In the genomic region with DNA sequence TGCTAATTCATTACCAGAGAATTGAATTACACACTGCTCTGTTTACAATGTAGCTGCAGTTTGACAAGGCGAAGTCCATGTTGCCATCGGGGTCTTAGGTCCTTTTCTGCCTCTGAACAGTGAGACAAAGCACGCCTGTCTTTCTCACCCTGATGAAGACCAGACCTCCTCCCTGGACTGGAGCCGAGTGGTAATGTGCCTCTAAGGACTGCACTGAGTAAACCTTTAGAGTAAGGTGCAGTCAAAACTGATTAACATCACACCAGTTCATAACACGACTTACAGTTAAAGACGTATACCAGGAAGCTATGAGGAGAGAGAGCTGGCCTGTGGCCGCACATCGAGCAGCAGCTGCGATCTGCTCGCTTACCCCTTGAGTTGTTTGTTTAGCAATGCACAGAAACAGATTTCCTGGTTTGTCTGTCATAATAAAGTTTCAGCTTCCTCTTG, we compare ENCODE assay signal across 10 mouse cellular contexts.
DNase-seq lines count a peak whose midpoint lies in the region; ATAC-seq and TF ChIP-seq lines count a peak whose summit lies in the region.
"Had no signal": no experiment of that assay in that cellular context is flagged by ENCODE, and none has a peak within 500 bp of the region (broad histone marks: within the 10 kb centered on the region; RNA-seq: fewer than 3 reads in every experiment).

No protein-coding gene starts in this region.

- H3K4me3 ChIP-seq in hindbrain, postnatal 0 days (ENCODE audit: low read length), result no peak overlapping the region
- H3K4me3 ChIP-seq in hindbrain, embryonic 11.5 days (ENCODE audit: low read depth, low read length), result no peak overlapping the region

- H3K9me3 ChIP-seq in hindbrain, postnatal 0 days (ENCODE audit: low read length), result no peaks in the 10 kb centered on the region
- no peaks in the 10 kb centered on the region for H3K9me3 ChIP-seq in hindbrain, embryonic 11.5 days (ENCODE audit: control insufficient read depth, low read length)

- no peak overlapping the region for H3K27ac ChIP-seq in hindbrain, postnatal 0 days
- H3K27ac ChIP-seq in hindbrain, embryonic 11.5 days (ENCODE audit: low read depth, low read length), result no peak overlapping the region
- H3K27ac ChIP-seq: macrophage had no signal

- 57% methylated on average over 10 of the region's 10 CpGs for WGBS in hindbrain, postnatal 0 days
- WGBS in hindbrain, embryonic 11.5 days, result 62% methylated on average over 10 of the region's 10 CpGs

- no peak for TF ChIP-seq CTCF in hindbrain, postnatal 0 days (IDR thresholded peaks at IDR 0.05; ENCODE audit: low read depth)

- H3K27me3 ChIP-seq in hindbrain, postnatal 0 days (ENCODE audit: insufficient read depth, low read length), result no peaks in the 10 kb centered on the region
- no peaks in the 10 kb centered on the region for H3K27me3 ChIP-seq in hindbrain, embryonic 11.5 days (ENCODE audit: control insufficient read depth, insufficient read depth, low read length)

- no peak for ATAC-seq in hindbrain, postnatal 0 days
- ATAC-seq in hindbrain, embryonic 11.5 days (ENCODE audit: low FRiP score), result no peak
- ATAC-seq in common myeloid progenitor, adult 5-6 weeks (replicated peaks; ENCODE audit: low read depth, poor library complexity, severe bottlenecking), result peak; percentile 71
- ATAC-seq in megakaryocyte progenitor cell, adult 5-6 weeks (replicated peaks; ENCODE audit: poor library complexity), result peak; percentile 83

- no peaks in the 10 kb centered on the region for H3K36me3 ChIP-seq in hindbrain, postnatal 0 days (ENCODE audit: insufficient read depth, low read length)
- H3K36me3 ChIP-seq in hindbrain, embryonic 11.5 days (ENCODE audit: control insufficient read depth, insufficient read depth, low read length), result no peaks in the 10 kb centered on the region

- no peak overlapping the region for H3K4me2 ChIP-seq in hindbrain, postnatal 0 days (ENCODE audit: low read depth, low read length)
- H3K4me2 ChIP-seq in hindbrain, embryonic 11.5 days (replicated peaks; ENCODE audit: low read depth, low read length), result no peak overlapping the region

- H3K4me1 ChIP-seq in hindbrain, postnatal 0 days (ENCODE audit: insufficient read depth, low read length), result no peaks in the 10 kb centered on the region
- H3K4me1 ChIP-seq in hindbrain, embryonic 11.5 days (replicated peaks; ENCODE audit: control insufficient read depth, insufficient read depth, low read length), result no peaks in the 10 kb centered on the region

- H3K9ac ChIP-seq in hindbrain, postnatal 0 days (replicated peaks; ENCODE audit: low read length), result no peak overlapping the region
- no peak overlapping the region for H3K9ac ChIP-seq in hindbrain, embryonic 11.5 days (ENCODE audit: low read depth, low read length)

- peak; percentile 6 for DNase-seq in hindbrain, postnatal 0 days (ENCODE audit: low spot score)
- no peak for DNase-seq in hindbrain, embryonic 11.5 days (ENCODE audit: low spot score)
- peak; percentile 68 for DNase-seq in forelimb bud, embryonic 11.5 days (ENCODE audit: low read depth, low spot score)
- no peak for DNase-seq in right cerebral cortex, postnatal 4 days
- DNase-seq in adipocyte (ENCODE audit: low spot score), result no peak
- DNase-seq: right cerebral cortex, postnatal 14 days; thymus, adult 2 months had no signal

Comparison
In these comparisons a context has a peak if more than half of its experiments do, and no peak if none do; other contexts are left out.
1. DNase-seq: peak in hindbrain, postnatal 0 days (single experiment) and forelimb bud, embryonic 11.5 days (single experiment); none in hindbrain, embryonic 11.5 days (single experiment), right cerebral cortex, postnatal 4 days (single experiment) and adipocyte (single experiment).
2. ATAC-seq: peak in common myeloid progenitor, adult 5-6 weeks (single experiment) and megakaryocyte progenitor cell, adult 5-6 weeks (single experiment); none in hindbrain, postnatal 0 days (single experiment) and hindbrain, embryonic 11.5 days (single experiment).